Mouse (Mus musculus) intestine, embryonic 16.5 days (tissue): ENCODE results near the gene Fkbpl. TPM values are rescaled to one million over a fixed set of nuclear protein-coding genes. Genes with fewer than 3 reads are reported as not detected.

Experiments used
- ATAC-seq: fragments of 200-750 bp; cut with Nextera tagmentation; 2 replicates; pipeline ENCODE4 v1.8.0; 2017; ENCODE audit warnings: moderate TSS enrichment, moderate library complexity
- H3K27ac ChIP-seq: fragments of 300-500 bp; sonication (generic); 2 replicates; pipeline ENCODE4 v1.5.1; 2014; ENCODE audit warnings: mild to moderate bottlenecking, low read length
- H3K27me3 ChIP-seq: fragments of 300-500 bp; sonication (generic); replicated peaks from 2 replicates; pipeline ENCODE4 v1.6.1; 2014; ENCODE audit warnings: low read length, control low read depth, mixed read lengths; ENCODE audit not compliant: control insufficient read depth, insufficient read depth
- H3K36me3 ChIP-seq: fragments of 300-500 bp; sonication (generic); 2 replicates; pipeline ENCODE4 v1.6.1; 2014; ENCODE audit warnings: low read length, control low read depth; ENCODE audit not compliant: control insufficient read depth, insufficient read depth
- H3K4me1 ChIP-seq: fragments of 300-500 bp; sonication (generic); 2 replicates; pipeline ENCODE4 v1.6.1; 2014; ENCODE audit warnings: low read length, control low read depth, mixed read lengths; ENCODE audit not compliant: control insufficient read depth, insufficient read depth
- H3K4me2 ChIP-seq: fragments of 300-500 bp; sonication (generic); 2 replicates; pipeline ENCODE4 v1.6.1; 2014; ENCODE audit warnings: low read depth, low read length, control low read depth
- H3K4me3 ChIP-seq: fragments of 300-500 bp; sonication (generic); 2 replicates; pipeline ENCODE4 v1.5.1; 2014; ENCODE audit warnings: mild to moderate bottlenecking, low read length
- H3K9ac ChIP-seq: fragments of 300-500 bp; sonication (generic); 2 replicates; pipeline ENCODE4 v1.6.1; 2014; ENCODE audit warnings: low read depth, low read length
- H3K9me3 ChIP-seq: fragments of 300-500 bp; sonication (generic); 2 replicates; pipeline ENCODE4 v1.6.1; 2016; ENCODE audit warnings: low read length, control low read depth; ENCODE audit not compliant: control insufficient read depth
- WGBS: fragments of 180-500 bp; shearing (Covaris S2); extraction: QIAGEN DNeasy Blood & Tissue Kit; methylation state at CpG from one replicate; pipeline ENCODE4 v1.1.7; 2014; 5-methylcytosine and 5-hydroxymethylcytosine counted together
- polyA plus RNA-seq: library from polyadenylated mRNA; unstranded; fragments of >200 nt; fragmentation: Nextera tagmentation; extraction: Ambion mirVana; gene quantifications from 2 replicates; pipeline ENCODE4 v1.2.1, GENCODE M21; 2015

Gene Fkbpl
- polyA plus RNA-seq, 1 experiment from 2014 or later: 14.4 TPM

DNA sequence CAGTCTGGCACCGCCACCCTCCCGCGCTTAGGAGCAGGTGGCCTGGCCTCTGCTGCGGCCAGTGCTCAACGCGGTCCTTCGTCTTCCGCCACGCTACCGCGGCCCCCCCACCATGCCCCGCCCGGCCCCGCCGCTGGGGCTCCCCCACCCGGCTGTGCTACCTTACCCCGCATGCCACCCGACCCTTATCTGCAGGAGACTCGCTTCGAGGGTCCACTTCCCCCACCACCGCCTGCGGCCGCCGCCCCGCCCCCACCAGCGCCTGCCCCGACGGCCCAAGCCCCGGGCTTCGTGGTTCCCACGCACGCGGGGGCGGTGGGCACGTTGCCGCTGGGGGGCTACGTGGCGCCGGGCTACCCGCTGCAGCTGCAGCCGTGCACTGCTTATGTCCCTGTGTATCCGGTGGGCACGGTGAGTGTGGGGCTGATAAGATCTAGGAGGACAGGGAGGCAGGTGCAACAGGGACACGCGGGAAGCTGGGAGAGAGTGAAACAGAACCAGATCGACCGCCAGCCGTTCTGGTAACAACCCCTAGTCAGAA lies 13.7 kb upstream of the Fkbpl start:
- WGBS: 4% methylated on average over 46 of the region's 48 CpGs
- H3K4me1 ChIP-seq: peaks cover 35% of the 10 kb centered on the region
- H3K4me2 ChIP-seq: peak overlapping the region; percentile 72
- H3K27me3 ChIP-seq: peaks cover 18% of the 10 kb centered on the region
- H3K9ac ChIP-seq: peak overlapping the region; percentile 56
- no peak for ATAC-seq
- no peak overlapping the region for H3K27ac ChIP-seq
- peak overlapping the region; percentile 41 for H3K4me3 ChIP-seq
- no peaks in the 10 kb centered on the region for H3K36me3 ChIP-seq
- H3K9me3 ChIP-seq: no peaks in the 10 kb centered on the region

DNA sequence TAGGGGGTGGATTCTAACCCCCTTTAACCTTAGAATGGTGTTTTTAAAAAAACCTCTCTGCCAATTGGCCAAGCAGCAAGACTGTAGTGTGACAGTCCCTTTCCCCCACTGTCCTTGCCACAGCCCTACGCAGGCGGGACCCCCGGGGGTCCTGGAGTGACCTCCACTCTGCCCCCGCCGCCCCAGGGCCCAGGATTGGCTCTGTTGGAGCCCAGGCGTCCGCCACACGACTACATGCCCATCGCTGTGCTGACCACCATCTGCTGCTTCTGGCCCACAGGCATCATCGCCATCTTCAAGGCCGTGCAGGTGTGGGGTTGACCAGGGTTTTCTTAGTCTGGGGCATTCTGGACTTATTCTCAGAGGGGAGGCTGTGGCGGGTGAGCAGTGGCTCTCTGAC lies 12.9 kb upstream of the Fkbpl start:
- Histone ChIP-seq H3K9ac (peak overlapping the region; percentile 64), H3K4me1 (peaks cover 28% of the 10 kb centered on the region), H3K36me3 (no peaks in the 10 kb centered on the region), H3K27me3 (peaks cover 18% of the 10 kb centered on the region), H3K4me3 (peak overlapping the region; percentile 41), H3K4me2 (peak overlapping the region; percentile 89), H3K27ac (no peak overlapping the region), H3K9me3 (no peaks in the 10 kb centered on the region)
- WGBS: 11% methylated on average over 12 of the region's 12 CpGs
- ATAC-seq: no peak

DNA sequence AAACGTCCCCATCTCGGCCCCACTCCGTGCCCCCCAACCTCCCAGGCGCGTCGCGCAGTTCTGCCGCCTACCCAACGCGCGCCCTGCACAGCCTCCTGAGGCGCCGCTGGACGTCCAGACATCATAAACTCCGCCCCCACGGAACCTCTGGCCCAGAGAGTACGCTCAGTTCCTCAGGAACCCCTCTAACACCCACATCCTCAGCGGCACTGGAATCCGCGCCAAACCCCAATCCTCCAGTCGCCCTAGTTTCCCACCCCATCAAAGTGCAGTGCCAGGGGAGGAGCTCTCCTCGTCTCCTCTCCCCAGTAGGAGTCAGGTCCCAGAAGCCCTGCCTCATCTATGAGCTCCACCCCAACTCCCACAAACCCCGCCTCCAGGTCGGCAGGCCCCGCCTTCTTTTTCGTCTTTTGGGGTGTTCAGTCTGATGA lies 12.3 kb upstream of the Fkbpl start:
- Histone ChIP-seq H3K9ac (peak overlapping the region; percentile 64), H3K36me3 (no peaks in the 10 kb centered on the region), H3K27ac (no peak overlapping the region), H3K4me3 (peak overlapping the region; percentile 41), H3K4me2 (peak overlapping the region; percentile 89), H3K4me1 (peaks cover 28% of the 10 kb centered on the region), H3K27me3 (peaks cover 18% of the 10 kb centered on the region), H3K9me3 (no peaks in the 10 kb centered on the region)
- 2% methylated on average over 26 of the region's 26 CpGs for WGBS
- ATAC-seq: peak; percentile 42; the same call in 1 of the 2 replicates

DNA sequence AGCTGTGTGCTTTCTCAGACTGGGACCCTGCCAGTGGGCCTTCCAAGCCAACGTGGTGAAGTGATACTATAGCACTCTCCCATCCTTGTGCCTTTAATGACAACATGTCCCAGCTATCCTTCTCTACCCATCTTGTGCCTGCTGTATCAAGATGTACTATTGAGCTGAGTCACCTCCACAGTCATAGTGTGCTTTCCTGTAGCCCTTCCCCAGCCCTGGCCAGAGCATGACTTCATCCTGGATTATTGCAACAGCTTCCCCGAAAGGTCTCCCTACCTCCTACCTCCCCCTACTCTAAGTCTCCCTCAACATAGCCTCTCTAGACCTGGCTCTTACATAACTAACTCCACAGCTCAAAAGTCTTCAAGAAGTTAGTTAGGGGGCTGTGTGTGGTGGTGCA lies 8.9 kb upstream of the Fkbpl start:
- H3K27me3 ChIP-seq: peaks cover 11% of the 10 kb centered on the region
- WGBS: 68% methylated on average over 2 of the region's 2 CpGs
- no peaks in the 10 kb centered on the region for H3K36me3 ChIP-seq
- peaks cover 11% of the 10 kb centered on the region for H3K4me1 ChIP-seq
- no peak overlapping the region for H3K27ac ChIP-seq
- H3K4me2 ChIP-seq: no peak overlapping the region
- no peak overlapping the region for H3K4me3 ChIP-seq
- no peak overlapping the region for H3K9ac ChIP-seq
- H3K9me3 ChIP-seq: no peaks in the 10 kb centered on the region
- no peak for ATAC-seq

DNA sequence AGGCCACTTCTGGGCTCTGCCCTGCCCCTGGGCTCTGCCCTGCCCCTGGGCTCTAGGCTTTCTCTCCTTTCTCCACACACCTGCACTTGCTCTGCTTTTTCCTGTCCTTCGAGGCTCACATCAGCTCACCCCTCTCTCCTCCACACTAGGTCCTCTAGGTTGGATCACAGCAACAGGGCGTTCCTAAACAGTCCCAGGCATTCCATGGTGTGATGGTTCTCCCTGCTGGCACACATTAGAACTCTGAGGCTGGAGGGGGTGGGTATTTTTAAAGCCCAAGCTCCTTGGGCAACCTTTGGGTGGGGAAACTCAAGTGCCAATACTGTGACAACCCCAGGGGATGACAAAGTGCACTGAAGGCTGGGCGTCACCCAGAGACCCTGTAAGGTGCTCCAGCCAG lies 7.1 kb upstream of the Fkbpl start:
- H3K4me2 ChIP-seq: no peak overlapping the region
- no peak overlapping the region for H3K27ac ChIP-seq
- 0 out of 2 replicates have a peak overlapping the region, but pooled peaks have one; percentile 5 for H3K9ac ChIP-seq
- no peaks in the 10 kb centered on the region for H3K4me1 ChIP-seq
- H3K9me3 ChIP-seq: no peaks in the 10 kb centered on the region
- no peaks in the 10 kb centered on the region for H3K36me3 ChIP-seq
- no peak for ATAC-seq
- no peak overlapping the region for H3K4me3 ChIP-seq
- H3K27me3 ChIP-seq: no peaks in the 10 kb centered on the region
- 67% methylated on average over 3 of the region's 3 CpGs for WGBS

DNA sequence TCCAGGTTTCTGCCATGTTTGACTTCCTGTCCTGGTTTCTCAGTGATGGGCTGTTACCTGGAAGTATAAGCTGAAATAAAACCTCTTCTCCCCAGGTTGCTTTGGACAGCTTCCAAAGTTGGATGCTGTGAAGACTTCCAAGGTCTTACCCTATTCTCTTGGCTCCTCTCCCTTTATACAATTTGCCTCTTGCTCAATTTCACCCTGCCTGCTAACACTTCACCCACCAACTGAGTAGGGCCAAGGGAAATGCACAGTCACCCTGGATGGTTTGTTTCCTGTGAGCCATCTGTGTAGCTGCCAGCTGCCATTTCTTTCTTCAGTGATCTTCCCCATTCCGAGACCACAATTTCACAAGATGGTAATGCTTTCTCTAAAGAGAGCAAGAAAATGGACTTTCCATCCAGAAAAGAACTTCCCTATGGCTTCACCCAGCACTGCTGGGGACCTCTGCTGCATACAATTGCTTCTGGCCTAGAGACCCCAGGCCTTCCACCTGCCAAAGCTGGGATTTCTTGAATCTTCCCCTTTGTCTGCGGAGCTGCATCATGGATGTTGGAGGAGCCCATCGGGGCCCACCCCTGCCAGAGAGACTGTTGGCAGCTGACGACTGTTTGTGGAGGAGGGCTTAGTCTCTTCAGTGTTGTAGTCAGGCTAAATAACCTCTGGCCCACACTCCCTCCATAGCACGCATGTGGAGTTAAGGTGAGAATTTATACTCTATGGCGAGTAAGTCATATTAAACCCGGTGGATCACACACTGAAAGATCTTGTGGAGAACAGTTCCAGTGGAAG lies 4.9 kb upstream of the Fkbpl start:
- H3K4me1 ChIP-seq: no peaks in the 10 kb centered on the region
- no peaks in the 10 kb centered on the region for H3K9me3 ChIP-seq
- no peak for ATAC-seq
- H3K36me3 ChIP-seq: no peaks in the 10 kb centered on the region
- H3K27ac ChIP-seq: no peak overlapping the region
- no peak overlapping the region for H3K9ac ChIP-seq
- no peaks in the 10 kb centered on the region for H3K27me3 ChIP-seq
- H3K4me2 ChIP-seq: no peak overlapping the region
- WGBS: 75% methylated on average over 7 of the region's 7 CpGs
- no peak overlapping the region for H3K4me3 ChIP-seq

DNA sequence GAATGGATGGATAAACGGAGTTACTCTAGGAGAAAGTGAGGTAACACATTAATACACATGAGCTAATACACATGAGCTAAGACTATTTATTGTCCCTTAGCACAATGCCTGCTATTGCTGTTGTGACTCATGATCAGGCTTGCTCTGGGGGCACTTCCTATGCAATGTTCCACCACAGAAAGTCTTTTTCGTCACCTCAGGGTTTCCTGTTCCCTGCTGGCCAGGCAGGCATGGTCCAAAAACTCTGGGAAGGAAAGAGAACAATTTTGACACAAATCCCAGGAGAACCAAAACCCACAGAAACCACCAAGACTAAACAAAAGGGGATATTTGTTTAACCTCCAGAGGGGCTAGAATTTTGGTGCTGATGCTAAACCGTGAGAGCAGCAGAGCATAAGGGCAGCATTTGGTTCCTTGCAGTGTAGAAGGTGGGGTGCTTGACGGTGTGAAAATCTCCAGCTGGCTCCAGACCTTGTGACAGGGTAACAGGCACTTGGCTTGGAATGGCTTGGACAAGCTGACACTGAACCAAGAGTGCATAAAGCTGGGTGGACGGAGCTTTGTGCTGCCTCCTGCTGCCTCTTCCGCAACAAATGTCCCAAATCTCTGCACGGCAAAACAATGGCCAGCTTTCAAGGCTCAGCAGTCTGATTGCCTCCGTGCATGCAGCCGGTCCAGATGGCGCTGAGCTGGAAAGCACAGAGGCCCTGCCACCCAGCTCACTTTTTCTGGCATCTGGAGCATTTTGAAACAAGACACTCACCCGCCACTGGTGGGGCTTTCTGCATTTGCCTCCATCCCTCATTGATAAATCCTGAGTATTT lies 3.6 kb upstream of the Fkbpl start:
- Histone ChIP-seq H3K4me3 (no peak overlapping the region), H3K4me1 (peaks cover 7% of the 10 kb centered on the region), H3K4me2 (no peak overlapping the region), H3K36me3 (no peaks in the 10 kb centered on the region), H3K9me3 (no peaks in the 10 kb centered on the region), H3K9ac (peak overlapping the region; percentile 27; the same call in 1 of the 2 replicates), H3K27ac (peak overlapping the region; percentile 33), H3K27me3 (no peaks in the 10 kb centered on the region)
- no peak for ATAC-seq
- 18% methylated on average over 11 of the region's 11 CpGs for WGBS

DNA sequence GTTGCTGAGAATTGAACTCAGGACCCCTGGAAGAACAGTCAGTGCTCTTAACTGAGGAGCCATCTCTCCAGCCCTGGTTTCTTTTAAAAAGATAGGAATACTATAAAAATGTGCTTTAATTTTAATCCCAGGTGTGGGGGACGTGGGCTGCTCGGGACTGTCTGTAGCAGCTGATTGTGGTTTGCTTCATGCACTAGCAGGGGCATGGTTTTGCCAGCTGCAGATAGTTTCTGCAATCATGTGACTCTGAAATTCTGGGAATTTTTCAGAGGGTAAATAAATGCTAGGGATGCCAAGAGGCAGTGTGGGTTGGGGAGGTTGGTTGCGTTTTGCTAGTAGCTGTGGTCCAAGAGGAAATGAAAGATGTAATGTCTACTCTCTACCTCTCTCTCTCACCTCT lies 2.6 kb upstream of the Fkbpl start:
- no peak overlapping the region for H3K27ac ChIP-seq
- no peak overlapping the region for H3K4me3 ChIP-seq
- H3K4me1 ChIP-seq: peaks cover 7% of the 10 kb centered on the region
- WGBS: 73% methylated on average over 3 of the region's 3 CpGs
- no peak overlapping the region for H3K4me2 ChIP-seq
- no peaks in the 10 kb centered on the region for H3K27me3 ChIP-seq
- no peak for ATAC-seq
- no peaks in the 10 kb centered on the region for H3K36me3 ChIP-seq
- no peak overlapping the region for H3K9ac ChIP-seq
- H3K9me3 ChIP-seq: no peaks in the 10 kb centered on the region

DNA sequence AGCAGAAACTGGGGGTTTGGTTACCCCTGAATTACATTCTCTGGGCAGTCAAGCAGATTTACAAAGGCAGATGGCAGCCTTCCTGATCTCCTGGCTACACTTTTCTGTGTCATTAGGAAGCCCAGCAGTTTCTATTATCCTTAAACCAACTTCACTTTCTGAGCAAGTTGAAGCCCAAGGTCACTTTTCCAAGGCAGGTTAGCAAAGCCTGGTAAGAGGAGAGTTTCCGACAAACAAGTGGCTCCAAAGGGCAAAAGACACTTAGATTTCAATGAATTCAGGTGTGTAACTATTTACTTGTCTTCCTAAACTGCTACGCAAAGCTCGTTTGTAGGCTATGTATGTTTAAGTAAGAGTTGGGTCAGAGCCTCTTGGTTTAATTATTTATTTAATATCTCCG lies 1.2 kb upstream of the Fkbpl start:
- Histone ChIP-seq H3K27ac (no peak overlapping the region), H3K9me3 (no peaks in the 10 kb centered on the region), H3K4me1 (peaks cover 15% of the 10 kb centered on the region), H3K27me3 (no peaks in the 10 kb centered on the region), H3K4me3 (no peak overlapping the region), H3K4me2 (no peak overlapping the region), H3K36me3 (no peaks in the 10 kb centered on the region), H3K9ac (no peak overlapping the region)
- no peak for ATAC-seq
- WGBS: 88% methylated on average over 4 of the region's 4 CpGs
